Mouse (Mus musculus) cerebellum, adult 8-10 months (tissue): ENCODE results near the gene Snx9.

Source experiments
- DNase-seq: peaks from one replicate; pipeline ENCODE4 v3.0.0; 2022

The Snx9 gene

DNA sequence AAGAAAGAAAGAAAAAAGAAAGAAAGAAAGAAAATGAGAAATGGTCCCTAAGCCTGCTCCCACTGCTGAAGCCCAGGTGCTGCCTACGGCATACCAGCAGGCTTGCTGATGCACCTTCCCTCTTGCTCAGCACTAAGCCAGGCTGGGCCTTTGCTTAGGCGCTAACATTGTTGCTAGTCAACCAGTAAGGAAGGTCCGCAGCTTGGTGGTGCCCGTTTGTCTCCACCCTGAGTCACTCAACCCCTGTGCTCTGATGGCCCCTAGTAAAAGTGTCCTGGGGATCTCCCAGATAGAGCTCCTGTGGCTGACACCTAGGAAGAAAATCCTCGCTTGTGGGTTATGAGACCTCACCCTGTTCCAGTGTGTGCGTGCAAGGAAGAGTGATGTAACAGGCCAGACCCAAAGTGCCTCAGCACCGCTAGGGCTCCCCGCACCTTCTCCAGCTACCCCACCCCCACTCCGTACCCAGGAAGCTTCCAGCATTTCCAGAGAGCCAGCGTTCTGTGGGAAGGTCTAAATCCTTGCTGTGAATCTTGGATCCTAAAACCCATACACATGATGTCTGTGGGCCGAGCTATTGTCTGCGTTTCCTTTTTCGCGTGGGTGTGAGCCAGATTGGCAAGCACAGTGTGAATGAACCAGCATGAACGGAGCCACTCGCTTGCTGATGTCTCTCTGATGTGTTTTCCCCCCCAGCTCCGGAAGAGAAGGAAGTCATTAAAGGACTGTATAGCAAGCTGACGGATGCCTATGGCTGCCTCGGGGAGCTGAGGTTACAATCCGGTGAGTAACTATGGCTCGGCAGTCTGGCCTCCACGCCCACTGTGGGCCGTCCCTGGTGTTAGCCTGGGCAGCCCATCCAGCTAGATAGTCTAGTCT, 134.2 kb downstream of the Snx9 start:
- DNase-seq: peak; percentile 43

DNA sequence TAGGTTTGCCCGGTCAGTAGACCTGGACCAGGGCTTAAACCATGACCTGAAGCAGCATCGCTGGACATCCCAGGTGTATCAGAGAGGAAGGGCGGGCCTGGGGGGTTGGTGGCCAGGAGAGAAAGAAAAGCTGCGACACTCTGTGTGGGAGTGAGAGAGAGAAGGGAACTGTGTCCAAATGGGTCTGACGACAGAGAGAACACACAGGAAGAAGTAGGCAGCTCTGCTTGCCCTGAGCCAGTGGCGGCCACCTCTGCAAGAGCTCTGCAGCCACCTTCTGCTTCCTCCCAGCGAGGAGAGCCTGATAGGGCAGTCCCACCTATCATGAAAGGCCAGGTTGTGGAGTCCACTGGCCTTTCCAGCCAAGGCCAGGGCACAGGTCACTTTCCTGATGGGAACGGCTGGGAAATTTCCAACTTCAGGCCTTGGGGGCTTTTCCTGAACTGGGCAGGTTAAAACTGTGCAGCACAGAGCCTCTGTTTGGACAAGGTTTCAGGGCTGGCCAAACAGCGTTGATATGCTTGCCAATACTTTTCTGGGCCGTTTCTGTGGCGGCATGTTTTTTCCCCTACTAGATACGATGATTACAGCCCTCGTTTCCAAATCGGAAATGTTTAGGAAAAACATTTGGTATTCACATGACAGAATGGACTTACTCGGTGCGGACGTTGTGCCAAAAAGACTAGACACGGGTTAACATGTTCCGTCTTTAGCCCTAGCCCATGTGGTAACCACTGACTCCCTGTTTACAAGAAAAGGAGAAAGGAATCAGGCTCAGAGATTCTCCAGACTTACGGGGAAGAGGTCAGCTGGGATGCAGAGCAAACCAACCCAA, 135.3 kb downstream of the Snx9 start:
- no peak for DNase-seq

DNA sequence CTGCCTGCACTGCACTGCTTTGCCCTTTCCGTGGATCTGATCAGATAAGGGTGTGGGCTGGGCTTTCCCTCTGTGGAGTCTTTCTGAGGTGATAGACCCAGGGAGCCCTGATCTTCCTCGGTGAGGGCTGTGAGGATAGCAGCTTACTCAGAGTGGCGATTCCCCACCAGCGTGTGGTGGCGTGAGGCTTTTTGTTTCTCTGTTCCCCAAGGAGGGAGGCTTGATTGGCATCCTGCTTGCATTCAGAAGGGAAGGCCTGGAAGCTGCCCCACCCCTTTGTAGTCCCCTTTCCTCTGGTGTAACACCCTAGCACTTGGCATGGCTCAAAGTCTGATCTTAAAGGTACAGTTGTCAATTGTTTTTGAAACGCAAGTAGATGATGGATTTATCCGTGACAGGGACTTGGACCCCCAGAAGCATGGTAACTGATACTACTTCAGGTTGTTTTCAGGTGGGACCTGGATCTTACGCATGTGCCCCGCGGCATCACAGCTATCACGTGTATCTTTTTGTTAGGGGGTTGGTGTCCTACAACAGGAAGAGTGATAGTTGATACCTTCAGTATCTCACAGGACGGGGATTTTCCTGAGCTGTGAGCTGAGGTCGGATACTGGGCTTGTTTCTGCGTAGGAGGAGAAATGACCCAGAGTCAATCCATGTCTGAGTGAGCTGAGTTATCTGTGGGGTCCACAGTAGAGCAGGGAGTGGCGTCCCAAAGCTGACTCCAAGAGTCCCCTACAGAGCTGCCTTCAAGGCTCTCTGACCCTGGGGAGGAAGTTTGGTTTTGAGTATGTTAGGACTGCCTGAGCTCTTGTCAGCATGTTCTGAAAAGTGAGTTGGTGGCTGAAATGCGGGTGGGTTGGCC, 136.2 kb downstream of the Snx9 start:
- no peak for DNase-seq

DNA sequence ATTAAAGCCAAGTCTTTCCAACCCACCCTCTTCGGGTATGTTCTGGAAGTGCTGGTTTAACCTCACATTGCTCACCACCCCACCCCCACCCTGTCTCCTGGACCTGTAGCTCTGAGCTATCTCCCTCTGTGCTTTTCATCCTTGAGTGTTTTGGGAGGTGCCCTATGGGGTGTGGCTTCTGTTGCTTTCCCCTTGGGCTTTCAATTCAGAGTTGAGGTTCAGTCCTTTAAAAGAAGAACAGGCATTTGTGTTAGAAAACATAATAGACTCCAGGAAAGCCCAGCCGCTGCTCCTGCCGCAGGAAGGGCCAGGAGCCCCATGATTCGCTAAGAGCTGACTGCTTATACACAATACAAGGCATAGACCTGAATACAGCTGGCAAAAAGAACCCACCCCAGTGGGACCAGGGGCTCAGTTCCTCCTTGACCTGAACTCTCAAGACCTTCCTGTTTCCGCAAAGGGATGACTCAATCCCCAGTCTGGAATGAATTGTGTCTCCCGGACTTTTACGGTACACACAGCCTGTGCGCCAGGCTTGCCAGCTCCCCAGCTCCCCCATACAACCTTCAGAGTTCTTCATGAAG, 136.9 kb downstream of the Snx9 start:
- DNase-seq: no peak

DNA sequence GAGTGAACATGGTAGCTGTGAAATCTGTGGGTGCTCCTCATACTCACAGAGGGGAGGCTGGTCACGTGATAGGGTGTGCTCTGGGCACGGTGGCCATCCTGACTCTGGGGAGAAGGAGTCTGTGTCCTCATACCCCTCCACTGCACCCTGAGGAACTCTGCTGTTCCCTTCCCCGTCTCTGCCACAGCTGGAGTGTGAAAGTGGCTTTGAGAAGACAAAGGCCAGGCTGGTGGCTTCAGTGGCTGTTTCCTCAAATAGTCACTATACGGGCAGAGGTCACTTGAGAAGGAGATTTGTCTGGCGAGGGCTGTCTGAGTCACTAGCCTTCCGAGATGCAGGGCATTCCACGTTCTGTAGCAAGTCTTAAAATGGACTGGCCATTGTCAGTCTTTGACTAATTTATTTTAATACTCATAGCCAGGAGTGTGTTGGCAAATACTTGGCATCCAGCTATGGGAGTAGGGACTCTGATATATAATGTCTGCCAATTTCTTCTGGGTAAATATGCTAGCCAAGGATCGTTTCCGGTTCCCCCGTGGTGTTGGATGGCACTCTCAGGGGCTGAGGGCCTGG, 137.5 kb downstream of the Snx9 start:
- no peak for DNase-seq

DNA sequence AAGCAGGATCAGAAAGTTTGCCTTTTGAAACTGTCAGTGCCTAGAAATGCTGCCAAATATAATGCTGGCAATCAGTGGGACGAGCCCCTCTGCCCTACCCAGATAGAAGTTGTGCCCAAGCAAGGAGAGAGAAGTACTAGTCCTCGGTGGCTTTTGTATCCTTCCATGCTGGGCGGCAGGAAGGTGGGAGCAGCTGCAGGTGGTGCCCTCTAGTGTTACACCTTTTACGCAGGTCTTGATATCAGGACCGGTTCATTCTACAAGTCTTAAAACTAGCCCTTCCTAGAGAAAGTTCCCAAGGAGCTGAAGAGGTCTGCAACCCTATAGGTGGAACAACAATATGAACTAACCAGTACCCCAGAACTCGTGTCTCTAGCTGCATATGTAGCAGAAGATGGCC, 139.7 kb downstream of the Snx9 start:
- no peak for DNase-seq
